Mouse (Mus musculus): ENCODE results near the gene Crybg2. TPM values are rescaled to one million over a fixed set of nuclear protein-coding genes. Genes with fewer than 3 reads are reported as not detected.

Gene Crybg2
- polyA plus RNA-seq (2014; fragmentation: Nextera tagmentation; extraction: Ambion mirVana): 2.9 and 4.0 TPM in 2 replicates

GRCm38 (mm10) chr4:134060135-134060865 lies at the start of gene Crybg2:
TSS of gene Crybg2 (plus strand) at chr4:134060815.
- no peak for ATAC-seq (ENCODE audit: insufficient read depth)
- WGBS: 38% methylated on average over 28 of the region's 28 CpGs
- H3K4me1 ChIP-seq (ENCODE audit: insufficient read depth): no peaks in the 10 kb centered on the region
- H3K27ac ChIP-seq (ENCODE audit: low read depth): no peak within 1 kb of the TSS
- DNase-seq: no peak
- no peak for TF ChIP-seq CTCF (IDR thresholded peaks at IDR 0.05; ENCODE audit: low read depth)
- H3K4me3 ChIP-seq (ENCODE audit: low read depth, low read length): no peak within 1 kb of the TSS
- H3K36me3 ChIP-seq (ENCODE audit: insufficient read depth): no peaks in the 10 kb centered on the region
- peaks cover 14% of the 10 kb centered on the region for H3K27me3 ChIP-seq (ENCODE audit: insufficient read depth, low read length)
- H3K9me3 ChIP-seq (ENCODE audit: low read depth, low read length): no peaks in the 10 kb centered on the region
- H3K9ac ChIP-seq: no peak within 1 kb of the TSS
- H3K4me2 ChIP-seq: no peak within 1 kb of the TSS

- no peaks in the 10 kb centered on the region for H3K9me3 ChIP-seq (ENCODE audit: low read depth, low read length)
- peak overlapping the region; percentile 72 for H3K27ac ChIP-seq (ENCODE audit: low read depth)
- no peak overlapping the region for H3K9ac ChIP-seq
- no peaks in the 10 kb centered on the region for H3K4me1 ChIP-seq (ENCODE audit: insufficient read depth)
- 8% methylated on average over 16 of the region's 16 CpGs for WGBS
- peaks cover 9% of the 10 kb centered on the region for H3K27me3 ChIP-seq (ENCODE audit: insufficient read depth, low read length)
- ATAC-seq (ENCODE audit: insufficient read depth) (peak; percentile 58; the same call in 1 of the 2 replicates), DNase-seq (peak; percentile 59)
- no peak overlapping the region for H3K4me3 ChIP-seq (ENCODE audit: low read depth, low read length)
- TF ChIP-seq CTCF (IDR thresholded peaks at IDR 0.05; ENCODE audit: low read depth): no peak
- H3K4me2 ChIP-seq: peak overlapping the region; percentile 26; the same call in 1 of the 2 replicates
- no peaks in the 10 kb centered on the region for H3K36me3 ChIP-seq (ENCODE audit: insufficient read depth)
These were observed 48.9 kb upstream of the Crybg2 start for GRCm38 (mm10) chr4:134011450-134012414.

- Histone ChIP-seq H3K4me1 (ENCODE audit: insufficient read depth) (no peaks in the 10 kb centered on the region), H3K27ac (ENCODE audit: low read depth) (no peak overlapping the region), H3K27me3 (ENCODE audit: insufficient read depth, low read length) (peaks cover 22% of the 10 kb centered on the region), H3K4me3 (ENCODE audit: low read depth, low read length) (no peak overlapping the region), H3K4me2 (no peak overlapping the region), H3K9ac (no peak overlapping the region), H3K9me3 (ENCODE audit: low read depth, low read length) (no peaks in the 10 kb centered on the region), H3K36me3 (ENCODE audit: insufficient read depth) (no peaks in the 10 kb centered on the region)
- ATAC-seq (ENCODE audit: insufficient read depth) (no peak), DNase-seq (no peak)
- WGBS: 39% methylated on average over 12 of the region's 12 CpGs
- TF ChIP-seq CTCF (IDR thresholded peaks at IDR 0.05; ENCODE audit: low read depth): peak; percentile 66
These were observed 47.6 kb upstream of the Crybg2 start for GRCm38 (mm10) chr4:134012858-134013528.

- no peak for TF ChIP-seq CTCF (IDR thresholded peaks at IDR 0.05; ENCODE audit: low read depth)
- H3K4me2 ChIP-seq: no peak overlapping the region
- WGBS: 14% methylated on average over 7 of the region's 7 CpGs
- no peaks in the 10 kb centered on the region for H3K4me1 ChIP-seq (ENCODE audit: insufficient read depth)
- no peak overlapping the region for H3K27ac ChIP-seq (ENCODE audit: low read depth)
- H3K9me3 ChIP-seq (ENCODE audit: low read depth, low read length): no peaks in the 10 kb centered on the region
- no peak overlapping the region for H3K9ac ChIP-seq
- peaks cover 45% of the 10 kb centered on the region for H3K27me3 ChIP-seq (ENCODE audit: insufficient read depth, low read length)
- DNase-seq (no peak), ATAC-seq (ENCODE audit: insufficient read depth) (no peak)
- no peak overlapping the region for H3K4me3 ChIP-seq (ENCODE audit: low read depth, low read length)
- no peaks in the 10 kb centered on the region for H3K36me3 ChIP-seq (ENCODE audit: insufficient read depth)
These were observed 44.4 kb upstream of the Crybg2 start for GRCm38 (mm10) chr4:134016208-134016607.

- Histone ChIP-seq H3K4me1 (ENCODE audit: insufficient read depth) (no peaks in the 10 kb centered on the region), H3K4me3 (ENCODE audit: low read depth, low read length) (no peak overlapping the region), H3K9me3 (ENCODE audit: low read depth, low read length) (no peaks in the 10 kb centered on the region), H3K27ac (ENCODE audit: low read depth) (no peak overlapping the region), H3K27me3 (ENCODE audit: insufficient read depth, low read length) (peaks cover 45% of the 10 kb centered on the region), H3K4me2 (no peak overlapping the region), H3K36me3 (ENCODE audit: insufficient read depth) (no peaks in the 10 kb centered on the region), H3K9ac (no peak overlapping the region)
- no peak for TF ChIP-seq CTCF (IDR thresholded peaks at IDR 0.05; ENCODE audit: low read depth)
- 3% methylated on average over 8 of the region's 8 CpGs for WGBS
- ATAC-seq (ENCODE audit: insufficient read depth) (no peak), DNase-seq (no peak)
These were observed 43.8 kb upstream of the Crybg2 start for GRCm38 (mm10) chr4:134016767-134017166.

GRCm38 (mm10) chr4:134017201-134017865 lies 43.3 kb upstream of the Crybg2 start:
- no peaks in the 10 kb centered on the region for H3K4me1 ChIP-seq (ENCODE audit: insufficient read depth)
- peaks cover 44% of the 10 kb centered on the region for H3K27me3 ChIP-seq (ENCODE audit: insufficient read depth, low read length)
- WGBS: 5% methylated on average over 21 of the region's 21 CpGs
- no peak for TF ChIP-seq CTCF (IDR thresholded peaks at IDR 0.05; ENCODE audit: low read depth)
- H3K9me3 ChIP-seq (ENCODE audit: low read depth, low read length): no peaks in the 10 kb centered on the region
- peak overlapping the region; percentile 45; the same call in 1 of the 2 replicates for H3K4me2 ChIP-seq
- H3K9ac ChIP-seq: no peak overlapping the region
- no peak overlapping the region for H3K27ac ChIP-seq (ENCODE audit: low read depth)
- peak overlapping the region; percentile 21 for H3K4me3 ChIP-seq (ENCODE audit: low read depth, low read length)
- H3K36me3 ChIP-seq (ENCODE audit: insufficient read depth): no peaks in the 10 kb centered on the region
- DNase-seq (no peak), ATAC-seq (ENCODE audit: insufficient read depth) (no peak)
